Mouse (Mus musculus) fibroblast of lung, adult 2 months (primary cell): ENCODE measurements around the gene Hhat.

ENCODE experiments used
- DNase-seq: peaks from one replicate; pipeline ENCODE4 v3.0.0-alpha.2; 2011; ENCODE audit warnings: low read depth

Hhat gene

GRCm38 (mm10) chr1:192555516-192555915, 215.5 kb downstream of the Hhat start:
- DNase-seq: no peak

GRCm38 (mm10) chr1:192550561-192550960, 220.5 kb downstream of the Hhat start:
- DNase-seq: no peak

- no peak for DNase-seq
Observed at GRCm38 (mm10) chr1:192546843-192547242, 224.2 kb downstream of the Hhat start.

- no peak for DNase-seq
Observed at GRCm38 (mm10) chr1:192544901-192545300, 226.1 kb downstream of the Hhat start.

GRCm38 (mm10) chr1:192544091-192544490, 226.9 kb downstream of the Hhat start:
- DNase-seq: no peak

- DNase-seq: no peak
Observed at GRCm38 (mm10) chr1:192543686-192544085, 227.3 kb downstream of the Hhat start.

- no peak for DNase-seq
Observed at GRCm38 (mm10) chr1:192542093-192542492, 228.9 kb downstream of the Hhat start.

GRCm38 (mm10) chr1:192537169-192537568, 233.9 kb downstream of the Hhat start:
- no peak for DNase-seq

- DNase-seq: no peak
Observed at GRCm38 (mm10) chr1:192536440-192536839, 234.6 kb downstream of the Hhat start.

GRCm38 (mm10) chr1:192533016-192533415, 238.0 kb downstream of the Hhat start:
- DNase-seq: no peak

- DNase-seq: no peak
Observed at GRCm38 (mm10) chr1:192532212-192532611, 238.8 kb downstream of the Hhat start.

GRCm38 (mm10) chr1:192531490-192532146, 239.4 kb downstream of the Hhat start:
- no peak for DNase-seq

- DNase-seq: no peak
Observed at GRCm38 (mm10) chr1:192525711-192526350, 245.2 kb downstream of the Hhat start.

- DNase-seq: no peak
Observed at GRCm38 (mm10) chr1:192522376-192523178, 248.4 kb downstream of the Hhat start.

GRCm38 (mm10) chr1:192520836-192521435, 250.1 kb downstream of the Hhat start:
- DNase-seq: no peak

GRCm38 (mm10) chr1:192519713-192520112, 251.3 kb downstream of the Hhat start:
- DNase-seq: no peak

- DNase-seq: no peak
Observed at GRCm38 (mm10) chr1:192515373-192515772, 255.7 kb downstream of the Hhat start.

- no peak for DNase-seq
Observed at GRCm38 (mm10) chr1:192512821-192513220, 258.2 kb downstream of the Hhat start.

GRCm38 (mm10) chr1:192503651-192504050, 267.4 kb downstream of the Hhat start:
- no peak for DNase-seq

- no peak for DNase-seq
Observed at GRCm38 (mm10) chr1:192502835-192503234, 268.2 kb downstream of the Hhat start.

- DNase-seq: no peak
Observed at GRCm38 (mm10) chr1:192502016-192502415, 269.0 kb downstream of the Hhat start.

GRCm38 (mm10) chr1:192497505-192497904, 273.5 kb downstream of the Hhat start:
- DNase-seq: no peak
